Mouse (Mus musculus) MEL (cell line): ENCODE results near the gene Nob1. TPM values are rescaled to one million over a fixed set of nuclear protein-coding genes. Genes with fewer than 3 reads are reported as not detected.

Experiments used
- DNase-seq: peaks from one replicate; pipeline ENCODE4 v3.0.0; 2011; ENCODE audit warnings: low read depth, low spot score
- H3K27ac ChIP-seq: 2 replicates; pipeline ENCODE4 v1.5.1; 2012; ENCODE audit warnings: low read depth, mild to moderate bottlenecking, control low read depth, low read length, moderate library complexity; ENCODE audit not compliant: control insufficient read depth
- H3K27me3 ChIP-seq, 2 experiments: fragments of 150-350 bp in 1 of 2; sonication (generic) in 1 of 2; 2 replicates each; pipeline ENCODE4 v1.6.1; 2012; ENCODE audit warnings: low read length in 2 of 2, mild to moderate bottlenecking in 2 of 2, improper control_type of control experiment in 1 of 2, moderate library complexity in 1 of 2; ENCODE audit not compliant: insufficient read depth in 2 of 2, control insufficient read depth in 1 of 2
- H3K36me3 ChIP-seq, 2 experiments: 2 replicates each; pipeline ENCODE4 v1.6.1; 2012 to 2014; ENCODE audit warnings: low read length in 2 of 2, improper control_type of control experiment in 1 of 2, inconsistent platforms in 1 of 2, mild to moderate bottlenecking in 1 of 2; ENCODE audit not compliant: insufficient read depth in 2 of 2, control insufficient read depth in 1 of 2
- H3K4me1 ChIP-seq, 2 experiments: fragments of 150-350 bp in 1 of 2; sonication (generic) in 1 of 2; 2 replicates each; pipeline ENCODE4 v1.6.1; 2012; ENCODE audit warnings: low read length in 2 of 2, improper control_type of control experiment in 1 of 2, mild to moderate bottlenecking in 1 of 2; ENCODE audit not compliant: insufficient read depth in 2 of 2, control insufficient read depth in 1 of 2
- H3K4me3 ChIP-seq, 2 experiments: fragments of 150-350 bp in 1 of 2; sonication (generic) in 1 of 2; 2 replicates each; pipeline ENCODE4 v1.5.1; 2012; ENCODE audit warnings: low read depth in 2 of 2, low read length in 2 of 2, mild to moderate bottlenecking in 2 of 2, moderate library complexity in 2 of 2, control low read depth in 1 of 2, improper control_type of control experiment in 1 of 2; ENCODE audit not compliant: control insufficient read depth in 1 of 2, insufficient read depth in 1 of 2
- H3K79me2 ChIP-seq: 2 replicates; pipeline ENCODE4 v1.6.1; 2012; ENCODE audit warnings: mild to moderate bottlenecking, low read length, moderate library complexity; ENCODE audit not compliant: control insufficient read depth, poor library complexity, insufficient read depth
- H3K9ac ChIP-seq: 2 replicates; pipeline ENCODE4 v1.6.1; 2012; ENCODE audit warnings: low read depth, mild to moderate bottlenecking, control low read depth, low read length, moderate library complexity; ENCODE audit not compliant: control insufficient read depth, poor library complexity, severe bottlenecking
- H3K9me3 ChIP-seq: fragments of 150-350 bp; sonication (generic); replicated peaks from 2 replicates; pipeline ENCODE4 v1.6.1; 2012; ENCODE audit warnings: mild to moderate bottlenecking, low read length, improper control_type of control experiment, moderate library complexity; ENCODE audit not compliant: insufficient read depth
- BHLHE40 ChIP-seq: IDR thresholded peaks from 2 replicates; pipeline ENCODE4 v1.6.1; 2012; ENCODE audit warnings: low read depth, mild to moderate bottlenecking, inconsistent platforms, low read length, improper control_type of control experiment, borderline replicate concordance
- CHD2 ChIP-seq: IDR thresholded peaks from 2 replicates; pipeline ENCODE4 v1.6.1; 2011; ENCODE audit warnings: low read length, improper control_type of control experiment
- CTCF ChIP-seq, 3 experiments: IDR thresholded peaks in 2 of 3; conservative IDR thresholded peaks in 1 of 3; 2 replicates each; pipeline ENCODE4 v1.5.1; 2011 to 2012; ENCODE audit warnings: low read length in 3 of 3, low read depth in 2 of 3, mild to moderate bottlenecking in 2 of 3, improper control_type of control experiment in 1 of 3, inconsistent platforms in 1 of 3, mixed read lengths in 1 of 3, moderate library complexity in 1 of 3; ENCODE audit not compliant: control insufficient read depth in 1 of 3, insufficient read depth in 1 of 3, poor library complexity in 1 of 3, severe bottlenecking in 1 of 3
- EP300 ChIP-seq, 2 experiments: IDR thresholded peaks; 2 replicates each; pipeline ENCODE4 v1.6.1; 2011; ENCODE audit warnings: improper control_type of control experiment in 2 of 2, low read length in 2 of 2, low read depth in 1 of 2, mild to moderate bottlenecking in 1 of 2
- ETS1 ChIP-seq: IDR thresholded peaks from 2 replicates; pipeline ENCODE4 v1.6.1; 2012; ENCODE audit warnings: low read depth, mild to moderate bottlenecking, inconsistent platforms, low read length, improper control_type of control experiment, moderate library complexity
- GABPA ChIP-seq: IDR thresholded peaks from 2 replicates; pipeline ENCODE4 v1.6.1; 2012; ENCODE audit warnings: low read depth, mild to moderate bottlenecking, inconsistent platforms, low read length, improper control_type of control experiment, moderate library complexity
- GATA1 ChIP-seq: IDR thresholded peaks from 2 replicates; pipeline ENCODE4 v1.6.1; 2011; ENCODE audit warnings: low read depth, low read length, improper control_type of control experiment
- HCFC1 ChIP-seq: IDR thresholded peaks from 2 replicates; pipeline ENCODE4 v1.6.1; 2012; ENCODE audit warnings: low read depth, mild to moderate bottlenecking, inconsistent platforms, low read length, improper control_type of control experiment, moderate library complexity
- JUND ChIP-seq: IDR thresholded peaks from 2 replicates; pipeline ENCODE4 v1.6.1; 2011; ENCODE audit warnings: low read depth, mild to moderate bottlenecking, improper control_type of control experiment, low read length
- MAFK ChIP-seq: IDR thresholded peaks from 2 replicates; pipeline ENCODE4 v1.6.1; 2011; ENCODE audit warnings: low read depth, mild to moderate bottlenecking, low read length, improper control_type of control experiment, borderline replicate concordance
- MEF2A ChIP-seq: IDR thresholded peaks from 2 replicates; pipeline ENCODE4 v1.6.1; 2014; ENCODE audit warnings: low read depth, mild to moderate bottlenecking, inconsistent platforms, low read length, improper control_type of control experiment; ENCODE audit not compliant: poor library complexity, insufficient replicate concordance, severe bottlenecking; ENCODE audit errors: extremely low read depth
- MYC ChIP-seq: IDR thresholded peaks from 2 replicates; pipeline ENCODE4 v1.6.1; 2011; ENCODE audit warnings: low read depth, mild to moderate bottlenecking, low read length, improper control_type of control experiment, moderate library complexity
- POLR2AphosphoS2 ChIP-seq: IDR thresholded peaks from 2 replicates; pipeline ENCODE4 v1.6.1; 2011; ENCODE audit warnings: low read length, improper control_type of control experiment
- RAD21 ChIP-seq: IDR thresholded peaks from 2 replicates; pipeline ENCODE4 v1.6.1; 2011; ENCODE audit warnings: mild to moderate bottlenecking, low read depth, low read length, improper control_type of control experiment
- RCOR1 ChIP-seq: IDR thresholded peaks from 2 replicates; pipeline ENCODE4 v1.6.1; 2012; ENCODE audit warnings: low read depth, mild to moderate bottlenecking, inconsistent platforms, low read length, improper control_type of control experiment
- SIN3A ChIP-seq: IDR thresholded peaks from 2 replicates; pipeline ENCODE4 v1.6.1; 2012; ENCODE audit warnings: low read length, improper control_type of control experiment, inconsistent platforms
- SMC3 ChIP-seq: IDR thresholded peaks from 2 replicates; pipeline ENCODE4 v1.6.1; 2011; ENCODE audit warnings: low read depth, low read length, improper control_type of control experiment
- TBP ChIP-seq: IDR thresholded peaks from 2 replicates; pipeline ENCODE4 v1.8.0; 2011; ENCODE audit warnings: low read depth, low read length, improper control_type of control experiment
- TCF12 ChIP-seq: IDR thresholded peaks from 2 replicates; pipeline ENCODE4 v1.6.1; 2014; ENCODE audit warnings: low read depth, mild to moderate bottlenecking, inconsistent platforms, low read length, improper control_type of control experiment, moderate library complexity
- UBTF ChIP-seq: IDR thresholded peaks from 2 replicates; pipeline ENCODE4 v1.6.1; 2012; ENCODE audit warnings: low read depth, mild to moderate bottlenecking, inconsistent platforms, low read length, improper control_type of control experiment, moderate library complexity, borderline replicate concordance; ENCODE audit not compliant: insufficient read depth
- USF1 ChIP-seq: IDR thresholded peaks from 2 replicates; pipeline ENCODE4 v1.6.1; 2014; ENCODE audit warnings: low read depth, mild to moderate bottlenecking, inconsistent platforms, low read length, improper control_type of control experiment, moderate library complexity
- ZC3H11A ChIP-seq: IDR thresholded peaks from 2 replicates; pipeline ENCODE4 v1.6.1; 2012; ENCODE audit warnings: low read depth, mild to moderate bottlenecking, inconsistent platforms, low read length, improper control_type of control experiment
- ZKSCAN1 ChIP-seq: IDR thresholded peaks from 2 replicates; pipeline ENCODE4 v1.6.1; 2012; ENCODE audit warnings: low read depth, mild to moderate bottlenecking, inconsistent platforms, low read length, improper control_type of control experiment, moderate library complexity
- ZMIZ1 ChIP-seq: IDR thresholded peaks from 2 replicates; pipeline ENCODE4 v1.6.1; 2012; ENCODE audit warnings: low read depth, mild to moderate bottlenecking, inconsistent platforms, low read length, improper control_type of control experiment, moderate library complexity
- ZNF384 ChIP-seq: IDR thresholded peaks from 2 replicates; pipeline ENCODE4 v1.6.1; 2012; ENCODE audit warnings: low read depth, mild to moderate bottlenecking, inconsistent platforms, low read length, improper control_type of control experiment
- polyA plus RNA-seq, 2 experiments: library from polyadenylated mRNA; stranded (reverse) in 1 of 2; unstranded in 1 of 2; fragments of >175 nt in 1 of 2; fragments of >200 nt in 1 of 2; gene quantifications; 2 replicates each; pipeline versions ENCODE4 v1.2.1 to v1.2.4; 2012; ENCODE audit warnings: low replicate concordance in 2 of 2, low read depth in 1 of 2; ENCODE audit not compliant: insufficient read length in 2 of 2, insufficient read depth in 1 of 2, missing spikeins in 1 of 2
- total RNA-seq: library from RNA; depleted of rRNA; stranded (reverse); fragments of 300-350 nt; gene quantifications from 2 replicates; pipeline ENCODE4 v1.2.3, GENCODE M21; 2012

Gene Nob1
- total and polyA plus RNA-seq, 3 experiments: 125 to 200 (median 144) TPM

DNA sequence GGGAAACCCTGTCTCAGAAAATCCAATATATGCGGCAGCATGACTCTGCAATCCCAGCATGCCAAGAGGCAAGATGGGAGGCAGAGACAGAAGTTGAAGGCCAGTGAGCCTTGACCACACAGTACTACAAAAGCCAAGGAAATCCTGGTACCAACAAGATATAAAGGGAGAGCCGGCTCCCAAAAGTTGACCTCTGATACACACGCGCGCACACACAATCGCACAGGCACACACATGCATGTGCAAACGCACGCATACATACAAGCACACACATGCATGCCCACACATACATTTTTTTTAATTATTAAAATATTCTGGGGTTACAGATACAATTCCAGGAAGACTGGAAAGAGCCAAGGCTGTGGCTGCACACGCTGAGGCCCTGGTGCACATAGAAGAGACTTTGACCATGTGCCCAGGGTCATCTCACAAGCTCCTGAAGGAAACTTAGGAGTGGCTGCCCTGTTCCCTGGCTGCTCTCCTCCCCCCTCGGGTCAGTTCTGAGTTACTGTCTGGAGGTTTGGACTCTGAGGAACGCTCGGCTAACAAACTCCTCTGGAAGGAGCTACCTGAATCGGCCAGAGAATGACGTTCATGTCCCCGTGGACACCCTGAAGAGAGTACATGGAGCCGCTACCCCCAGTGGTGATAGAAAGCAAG lies 34.2 kb downstream of the Nob1 start:
- H3K27me3 ChIP-seq: no peaks in the 10 kb centered on the region
- no peak overlapping the region for H3K9ac ChIP-seq
- no peak for DNase-seq
- H3K79me2 ChIP-seq: no peaks in the 10 kb centered on the region
- peaks cover 3 to 4% of the 10 kb centered on the region in 2 experiments; a peak in 3 of 4 replicates for H3K4me1 ChIP-seq
- peaks cover 0 to 7% of the 10 kb centered on the region in 2 experiments; a peak in 2 of 4 replicates for H3K36me3 ChIP-seq
- no peak overlapping the region for H3K27ac ChIP-seq
- no peak overlapping the region for H3K4me3 ChIP-seq
- no peaks in the 10 kb centered on the region for H3K9me3 ChIP-seq
- no peak for TF ChIP-seq TCF12
- TF ChIP-seq ZKSCAN1: no peak
- TF ChIP-seq SMC3: no peak
- no peak for TF ChIP-seq GATA1
- no peak for TF ChIP-seq TBP
- no peak for TF ChIP-seq MEF2A
- no peak for TF ChIP-seq POLR2AphosphoS2

DNA sequence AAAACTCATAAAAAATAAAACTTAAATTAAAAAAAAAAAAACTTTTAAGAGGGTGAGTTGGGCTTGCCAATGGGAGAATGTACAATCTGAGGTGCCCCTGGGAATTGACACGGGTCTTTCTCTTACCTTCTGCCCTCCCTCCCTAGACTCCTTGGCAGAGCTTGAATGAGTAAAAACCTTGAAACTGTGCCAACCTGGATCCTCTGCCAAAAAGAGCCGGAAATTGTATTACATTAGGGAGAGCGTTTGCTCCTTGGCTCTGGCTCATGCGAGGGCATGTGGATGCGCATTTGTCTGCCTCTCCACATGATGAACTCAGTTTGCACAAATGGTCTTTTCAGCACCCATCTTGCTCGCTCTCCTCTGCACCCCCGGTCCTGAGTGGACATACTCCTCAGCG lies 35.3 kb downstream of the Nob1 start:
- no peaks in the 10 kb centered on the region for H3K79me2 ChIP-seq

DNA sequence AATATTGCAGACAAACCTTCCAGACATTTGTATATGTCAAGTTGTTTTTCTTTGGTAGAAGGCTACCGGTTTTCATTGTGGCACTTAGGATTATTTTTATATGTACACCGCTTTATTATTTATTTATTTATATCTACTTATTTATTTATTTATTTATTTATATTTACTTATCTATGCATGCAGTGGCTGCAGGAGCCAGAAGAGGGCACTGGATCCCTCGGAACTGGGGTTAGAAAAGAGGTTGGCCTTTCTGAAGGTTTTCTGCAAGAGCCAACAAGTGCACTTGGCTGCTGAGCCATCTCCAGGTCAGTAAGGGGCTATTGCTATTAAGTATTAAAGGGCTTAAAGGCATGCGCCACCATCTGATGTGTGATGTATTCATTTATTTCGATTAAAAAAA lies 37.0 kb downstream of the Nob1 start:
- Histone ChIP-seq H3K36me3 (peaks cover 0 to 7% of the 10 kb centered on the region in 2 experiments; a peak in 2 of 4 replicates), H3K4me1 (peaks cover 3 to 4% of the 10 kb centered on the region in 2 experiments; a peak in 3 of 4 replicates), H3K9me3 (no peaks in the 10 kb centered on the region), H3K79me2 (no peaks in the 10 kb centered on the region), H3K27ac (no peak overlapping the region), H3K9ac (no peak overlapping the region), H3K4me3 (no peak overlapping the region), H3K27me3 (no peaks in the 10 kb centered on the region)
- DNase-seq: peak; percentile 58
- TF ChIP-seq ZNF384 (no peak), CHD2 (no peak), ZC3H11A (0 out of 2 replicates have a peak, but pooled peaks have one; percentile 2), MEF2A (no peak), JUND (no peak), USF1 (no peak), RAD21 (peak; percentile 34), ZKSCAN1 (no peak), UBTF (no peak), MAFK (no peak), GATA1 (no peak), ZMIZ1 (no peak), POLR2AphosphoS2 (no peak), MYC (no peak), SMC3 (peak; percentile 38), SIN3A (no peak), EP300 (IDR thresholded peaks at IDR 0.05; ENCODE audit: low read depth in 1 of 2, low read length in 2 of 2) (no peak), TCF12 (no peak)

More for the DNA sequence above, 35.3 kb downstream of the Nob1 start:
- no peak overlapping the region for H3K9ac ChIP-seq
- no peaks in the 10 kb centered on the region for H3K9me3 ChIP-seq
- no peak overlapping the region for H3K4me3 ChIP-seq
- H3K4me1 ChIP-seq: peaks cover 3 to 4% of the 10 kb centered on the region in 2 experiments; a peak in 3 of 4 replicates
- no peaks in the 10 kb centered on the region for H3K27me3 ChIP-seq
- DNase-seq: no peak
- no peak for TF ChIP-seq GABPA
- no peak for TF ChIP-seq RAD21
- TF ChIP-seq SMC3: no peak
- no peak for TF ChIP-seq SIN3A
- no peak for TF ChIP-seq UBTF
- no peak for TF ChIP-seq JUND
- no peak for TF ChIP-seq CTCF (IDR thresholded peaks at IDR 0.05 in 2 of 3, conservative IDR thresholded peaks at IDR 0.05 in 1 of 3; ENCODE audit: control insufficient read depth in 1 of 3, insufficient read depth in 1 of 3, low read depth in 2 of 3, low read length in 3 of 3, poor library complexity in 1 of 3, severe bottlenecking in 1 of 3)
- no peak for TF ChIP-seq ZMIZ1
- no peak for TF ChIP-seq TBP
- TF ChIP-seq ETS1: no peak
- no peak for TF ChIP-seq RCOR1
- no peak for TF ChIP-seq BHLHE40
- TF ChIP-seq HCFC1: no peak
- TF ChIP-seq, all 39 proteins: peak for 0
- Histone ChIP-seq H3K27ac (no peak overlapping the region), H3K36me3 (peaks cover 0 to 7% of the 10 kb centered on the region in 2 experiments; a peak in 2 of 4 replicates)
